Mouse (Mus musculus): ENCODE results near the gene Dnaaf3. TPM values are rescaled to one million over a fixed set of nuclear protein-coding genes. Genes with fewer than 3 reads are reported as not detected.

Dnaaf3 gene
- 9.0 and 14.9 TPM in 2 replicates for polyA plus RNA-seq (2012; rRNA removed; ENCODE audit: low replicate concordance)

GRCm38 (mm10) chr7:4532005-4532729 is at the start of gene Dnaaf3:
TSS of gene Dnaaf3 (minus strand) at chr7:4532453.

DNA sequence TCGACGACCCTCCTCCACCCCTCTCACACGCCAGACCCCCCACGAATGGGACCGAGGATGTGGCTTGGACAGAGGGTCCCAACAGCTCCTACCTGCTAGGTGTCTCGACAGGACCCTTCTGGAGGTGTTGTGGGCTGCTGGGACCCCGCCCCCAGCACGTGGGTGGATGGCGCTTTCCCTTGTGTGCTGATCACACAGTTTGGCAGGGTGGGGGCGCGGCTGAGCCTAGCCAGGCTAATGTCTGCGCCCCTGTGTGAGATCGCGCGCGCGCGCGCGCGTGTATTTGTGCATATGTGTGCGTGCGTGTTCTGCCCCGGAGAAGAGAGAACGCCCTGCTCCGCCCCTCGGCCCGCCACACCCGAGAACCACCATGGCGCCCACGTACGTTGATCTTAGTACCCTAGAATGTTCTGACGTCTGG is 15.0 kb upstream of the Dnaaf3 start, which contains the start of gene Syt5:
Syt5 (minus strand) TSS at position 321 of the 421 bp plus-strand sequence.

DNA sequence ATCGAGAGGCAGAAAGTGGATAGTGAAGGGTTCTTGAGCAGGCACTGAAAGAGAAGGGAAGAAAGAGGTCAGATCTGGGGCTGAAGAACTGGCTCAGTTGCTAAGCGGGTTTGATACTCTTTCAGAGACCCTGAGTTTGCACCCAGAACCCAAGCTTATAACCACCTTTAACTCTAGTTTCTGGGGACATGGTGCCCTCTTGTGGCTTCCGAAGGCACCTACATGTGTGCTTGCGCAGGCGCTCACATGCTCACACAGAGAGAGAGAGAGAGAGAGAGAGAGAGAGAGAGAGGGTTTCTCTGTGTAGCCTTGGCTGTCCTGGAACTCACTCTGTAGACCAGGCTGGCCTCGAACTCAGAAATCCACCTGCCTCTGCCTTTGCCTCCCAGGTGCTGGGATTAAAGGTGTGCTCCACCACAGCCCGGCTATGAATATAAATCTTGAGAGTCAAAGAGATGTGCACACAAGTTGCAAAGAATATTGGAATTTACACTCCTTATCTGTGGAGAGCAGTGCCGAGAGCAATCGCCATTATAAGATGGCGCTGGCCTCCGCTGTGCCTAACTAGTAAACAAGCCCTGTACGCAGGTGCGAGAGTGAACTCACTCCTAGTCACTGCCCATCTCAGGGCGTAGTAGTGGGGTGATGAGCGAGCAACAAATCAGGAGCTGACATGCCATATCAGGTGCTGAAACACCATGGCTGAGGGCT is 7.9 kb downstream of the Dnaaf3 start, which contains the start of gene Tnni3:
Tnni3 (minus strand) TSS at position 18 of the 711 bp plus-strand sequence.

DNA sequence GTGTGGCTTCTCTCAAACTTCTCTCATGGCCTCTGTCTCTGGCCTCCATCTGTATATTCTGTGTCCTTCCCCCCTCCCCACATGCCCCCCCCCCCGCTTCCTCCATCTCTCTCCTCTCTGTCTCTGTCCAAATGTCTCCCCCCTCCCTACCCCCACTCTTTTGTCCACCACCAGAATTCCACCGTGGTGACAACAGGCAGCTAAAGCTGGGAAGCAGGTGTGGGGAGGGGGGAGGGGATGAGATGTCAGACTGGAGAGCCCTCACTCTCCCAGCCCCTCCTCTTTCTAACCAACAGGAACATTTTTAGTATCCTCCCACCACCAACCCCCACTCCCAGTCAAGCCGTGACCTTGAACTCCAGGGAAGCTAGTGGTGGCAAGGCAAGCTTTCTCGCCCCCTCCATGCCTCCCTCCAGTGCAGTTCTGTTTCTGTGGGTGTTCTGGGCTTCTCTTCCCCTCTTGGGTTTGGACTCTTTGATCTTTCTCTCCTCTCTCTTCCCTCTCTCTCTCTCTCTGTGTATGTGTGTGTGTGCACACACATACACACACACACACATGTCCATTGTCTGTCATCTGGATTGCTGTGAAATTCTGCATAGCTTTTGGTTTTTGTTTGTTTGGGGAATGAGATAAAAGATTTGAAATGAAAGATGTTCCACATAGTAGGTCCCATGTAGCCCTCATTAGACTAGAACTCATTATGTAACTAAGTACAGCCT is 15.8 kb downstream of the Dnaaf3 start, which contains the start of gene Tnnt1:
Tnnt1 (minus strand) TSS at position 51 of the 719 bp plus-strand sequence.

GRCm38 (mm10) chr7:4501558-4502397 is 30.5 kb downstream of the Dnaaf3 start, which contains the start of gene Ppp1r12c:
TSS of gene Ppp1r12c (minus strand) at chr7:4501680.

Other genes starting within 250 kb of the Dnaaf3 start
- 1.1 and 1.8 TPM in 2 replicates for gene Ncr1, start 194.7 kb downstream of the Dnaaf3 start, polyA plus RNA-seq (2012; rRNA removed; ENCODE audit: low replicate concordance)
- not detected in 2 replicates for gene Gp6, start 134.7 kb downstream of the Dnaaf3 start, polyA plus RNA-seq (2012; rRNA removed; ENCODE audit: low replicate concordance)
- gene Rdh13, start 86.8 kb downstream of the Dnaaf3 start, polyA plus RNA-seq (2012; rRNA removed; ENCODE audit: low replicate concordance) = 13.7 and 19.8 TPM in 2 replicates
- 15.5 and 16.5 TPM in 2 replicates for gene Eps8l1, start 71.8 kb downstream of the Dnaaf3 start, polyA plus RNA-seq (2012; rRNA removed; ENCODE audit: low replicate concordance)
- gene Ppp1r12c, start 30.8 kb downstream of the Dnaaf3 start, polyA plus RNA-seq (2012; rRNA removed; ENCODE audit: low replicate concordance) = 48.9 and 90.4 TPM in 2 replicates
- 0.20 and 1.3 TPM in 2 replicates for gene Tnnt1, start 16.1 kb downstream of the Dnaaf3 start, polyA plus RNA-seq (2012; rRNA removed; ENCODE audit: low replicate concordance)
- gene Tnni3, start 8.2 kb downstream of the Dnaaf3 start, polyA plus RNA-seq (2012; rRNA removed; ENCODE audit: low replicate concordance) = 6.1 and 8.4 TPM in 2 replicates
- gene Syt5, start 15.1 kb upstream of the Dnaaf3 start, polyA plus RNA-seq (2012; rRNA removed; ENCODE audit: low replicate concordance) = 0.10 and 0.62 TPM in 2 replicates
- 0.06 TPM in 1 of 2 replicates, not detected in the other for gene Ptprh, start 71.6 kb upstream of the Dnaaf3 start, polyA plus RNA-seq (2012; rRNA removed; ENCODE audit: low replicate concordance)
- 14.9 and 19.6 TPM in 2 replicates for gene Tmem86b, start 99.0 kb upstream of the Dnaaf3 start, polyA plus RNA-seq (2012; rRNA removed; ENCODE audit: low replicate concordance)
- 109 and 135 TPM in 2 replicates for gene Ppp6r1, start 126.6 kb upstream of the Dnaaf3 start, polyA plus RNA-seq (2012; rRNA removed; ENCODE audit: low replicate concordance)
- gene Hspbp1, start 152.6 kb upstream of the Dnaaf3 start, polyA plus RNA-seq (2012; rRNA removed; ENCODE audit: low replicate concordance) = 29.8 and 46.7 TPM in 2 replicates
- gene Brsk1, start 158.2 kb upstream of the Dnaaf3 start, polyA plus RNA-seq (2012; rRNA removed; ENCODE audit: low replicate concordance) = 4.4 and 6.0 TPM in 2 replicates
- gene Tmem150b, start 192.8 kb upstream of the Dnaaf3 start, polyA plus RNA-seq (2012; rRNA removed; ENCODE audit: low replicate concordance) = 2.0 and 2.5 TPM in 2 replicates
- gene Kmt5c, start 207.7 kb upstream of the Dnaaf3 start, polyA plus RNA-seq (2012; rRNA removed; ENCODE audit: low replicate concordance) = 95.7 and 216 TPM in 2 replicates
- gene Cox6b2, start 220.6 kb upstream of the Dnaaf3 start, polyA plus RNA-seq (2012; rRNA removed; ENCODE audit: low replicate concordance) = 13.8 and 18.7 TPM in 2 replicates
- 0.10 TPM in 1 of 2 replicates, not detected in the other for gene Fam71e2, start 238.8 kb upstream of the Dnaaf3 start, polyA plus RNA-seq (2012; rRNA removed; ENCODE audit: low replicate concordance)

Measured in mammary gland, adult 2 months (tissue).